Mouse (Mus musculus) CD4-positive helper T cell, adult 2 months (primary cell): ENCODE measurements around the gene Cd22.
"Not testable (repeated sequence)": the region's sequence is repeated elsewhere in the genome, so short reads cannot be mapped to it uniquely, and the experiment has no call there.

Experiments
- DNase-seq: peaks from one replicate; pipeline ENCODE4 v3.0.0-alpha.2; 2012; ENCODE audit warnings: low read depth, missing footprints, low spot score

Gene Cd22

GRCm38 (mm10) chr7:30863386-30863785 lies 16.8 kb downstream of the Cd22 start:
- DNase-seq: no peak

DNA sequence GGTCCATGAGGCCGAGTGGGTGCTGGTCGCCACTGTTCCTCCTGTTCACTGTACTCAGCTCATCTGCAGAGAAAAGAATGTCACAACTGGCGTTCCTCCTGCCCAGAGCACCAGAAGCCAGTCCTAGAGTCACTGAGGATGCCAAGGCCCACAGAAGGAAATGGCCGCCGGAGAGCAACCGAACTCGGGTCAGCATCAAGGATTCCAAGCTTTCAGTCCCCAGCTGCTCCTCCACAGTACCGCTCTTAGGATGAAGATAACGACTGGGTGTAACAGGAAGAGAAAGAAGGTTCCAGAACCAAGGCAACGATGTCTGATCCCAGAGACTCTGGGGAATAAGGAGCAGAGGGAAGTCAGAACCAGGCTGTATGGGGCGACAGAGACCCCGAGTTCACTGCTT lies 18.7 kb downstream of the Cd22 start, which contains the start of gene Ffar1:
Gene Ffar1, minus strand, starts transcription at position 101 of the 400 bp plus-strand sequence.
- no peak for DNase-seq

DNA sequence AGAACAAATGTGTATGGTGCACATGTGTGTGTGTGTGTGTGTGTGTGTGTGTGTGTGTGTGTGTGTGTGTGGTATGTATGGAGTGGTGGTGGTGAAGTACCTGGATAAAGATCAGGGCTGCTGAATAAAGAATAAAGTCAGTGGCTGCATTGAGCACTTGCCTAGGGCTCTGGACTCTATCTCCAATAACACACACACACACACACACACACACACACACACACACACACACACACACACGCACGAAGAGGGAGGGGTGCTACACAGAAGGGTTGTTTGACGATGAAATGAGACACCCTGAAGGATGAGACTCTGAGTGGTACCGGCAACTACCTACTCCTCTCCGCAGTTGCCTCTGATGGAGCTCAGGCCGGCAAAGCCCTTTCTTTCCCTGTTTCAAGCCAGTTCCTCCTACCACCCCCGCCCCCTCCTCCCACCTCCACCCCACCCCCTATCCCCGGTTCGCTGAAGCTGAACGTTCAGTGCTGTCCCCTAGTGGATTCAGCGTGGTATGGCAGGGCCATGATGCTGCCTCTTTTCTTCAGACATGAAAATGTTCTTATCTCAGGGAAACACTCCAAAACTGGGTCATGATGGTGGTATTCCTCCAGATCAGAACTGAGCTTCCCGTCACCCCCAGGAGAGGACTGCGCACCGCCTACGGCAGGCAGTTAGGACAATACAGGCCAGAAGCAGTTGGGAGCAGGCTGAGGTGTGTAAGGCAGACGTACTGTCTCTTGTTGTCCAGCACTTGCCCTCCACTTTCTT lies 20.3 kb downstream of the Cd22 start:
- peak; percentile 70 for DNase-seq

DNA sequence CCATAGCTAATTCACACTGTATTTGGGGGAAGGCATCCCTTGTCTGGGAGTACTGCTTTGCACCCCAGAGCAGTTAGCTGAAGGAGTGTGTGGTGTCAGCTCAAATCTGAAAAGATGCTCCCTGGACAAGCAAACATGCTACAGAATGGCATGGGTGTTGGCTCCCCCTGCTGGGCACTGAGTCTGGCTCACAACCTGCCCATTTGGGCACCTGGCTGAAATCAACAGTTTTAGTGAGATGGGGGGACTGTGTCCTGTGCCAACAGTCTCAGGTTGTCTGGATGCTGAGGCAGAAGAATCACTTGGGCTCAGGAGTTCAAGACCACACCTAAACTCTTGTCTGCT lies 20.9 kb downstream of the Cd22 start:
- peak; percentile 74 for DNase-seq

- no peak for DNase-seq
Measured at GRCm38 (mm10) chr7:30857746-30858145, 22.4 kb downstream of the Cd22 start.

DNA sequence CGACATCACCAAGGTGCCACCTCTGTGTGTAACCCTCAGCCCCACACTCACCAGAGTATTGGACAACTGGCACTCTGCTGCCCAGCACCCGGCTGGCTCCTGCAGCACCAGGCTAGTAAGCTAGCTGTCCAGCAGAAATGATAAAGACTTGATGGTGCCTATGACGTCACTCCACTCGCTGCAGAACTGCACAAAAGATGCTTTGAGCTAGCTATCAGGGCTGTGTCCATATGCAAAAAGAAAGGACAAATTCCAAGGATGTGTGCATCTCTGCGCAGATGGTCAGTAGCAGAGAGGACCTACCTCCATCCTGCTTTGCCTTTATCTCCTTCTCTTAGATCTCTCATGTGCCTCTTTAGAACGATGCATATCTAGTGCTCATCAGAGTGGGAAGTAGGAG lies 24.1 kb downstream of the Cd22 start, which contains the start of gene Ffar3:
Gene Ffar3, minus strand, starts transcription at position 101 of the 400 bp plus-strand sequence.
- no peak for DNase-seq

DNA sequence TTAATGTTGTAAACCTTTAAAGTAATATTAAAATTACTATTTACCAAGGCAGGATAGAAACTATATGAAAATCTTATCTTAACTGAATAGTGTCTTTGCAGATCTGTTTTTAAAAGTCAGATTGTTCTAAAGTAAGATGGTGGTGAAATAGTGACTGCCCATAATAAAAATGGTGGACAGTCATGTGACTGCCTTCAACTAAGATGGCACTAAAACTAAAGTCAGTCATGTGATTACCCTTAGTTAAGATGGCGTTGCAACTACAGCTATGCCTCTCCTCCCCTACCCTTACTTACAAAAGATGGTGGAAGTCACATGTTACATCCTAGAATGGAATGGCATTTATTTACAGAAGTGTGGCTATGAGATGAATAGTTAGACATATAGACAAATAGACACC lies 28.7 kb downstream of the Cd22 start:
- DNase-seq: no peak

GRCm38 (mm10) chr7:30847934-30848333 lies 32.2 kb downstream of the Cd22 start:
- no peak for DNase-seq

GRCm38 (mm10) chr7:30847386-30847785 lies 32.8 kb downstream of the Cd22 start:
- no peak for DNase-seq

- DNase-seq: no peak
Measured at GRCm38 (mm10) chr7:30846505-30847053, 33.6 kb downstream of the Cd22 start.

GRCm38 (mm10) chr7:30844676-30845297 lies 35.4 kb downstream of the Cd22 start:
- DNase-seq: no peak

DNA sequence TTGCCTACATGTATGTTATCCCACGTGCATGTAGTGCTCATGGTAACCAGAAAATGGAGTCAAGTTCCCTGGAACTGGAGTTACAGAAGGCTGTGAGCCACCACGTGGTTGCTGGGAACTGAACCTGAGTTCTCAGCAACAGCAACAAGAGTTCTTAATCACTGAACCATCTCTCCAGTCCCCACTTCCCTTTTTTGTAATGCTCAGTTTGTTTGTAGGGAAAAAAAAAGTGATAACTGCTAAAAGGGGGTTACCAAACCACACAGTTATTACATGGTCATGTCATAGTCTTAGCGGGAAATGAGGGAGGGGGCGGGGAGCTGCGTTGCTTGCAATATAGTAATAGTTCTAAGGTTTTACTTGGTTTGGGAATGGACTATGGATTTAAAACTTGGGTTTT lies 38.0 kb downstream of the Cd22 start:
- peak; percentile 25 for DNase-seq

DNA sequence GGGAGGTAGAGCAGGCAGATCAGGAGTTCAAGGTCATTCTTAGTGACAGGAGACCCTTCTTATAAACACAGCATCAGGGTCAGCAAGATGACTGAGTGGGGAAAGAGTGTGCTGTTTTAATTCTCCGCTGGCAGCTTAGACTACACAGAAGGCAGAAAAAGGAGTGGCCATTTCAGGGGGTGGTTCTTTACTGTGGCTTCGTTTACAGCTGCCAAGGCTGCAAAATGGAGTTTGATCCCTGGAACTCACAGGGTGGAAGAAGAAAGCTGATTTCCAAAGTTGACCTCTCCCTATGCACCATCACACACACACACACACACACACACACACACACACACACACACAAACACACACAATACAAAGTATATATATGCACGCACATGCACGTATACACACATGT lies 38.8 kb downstream of the Cd22 start:
- DNase-seq: no peak

DNA sequence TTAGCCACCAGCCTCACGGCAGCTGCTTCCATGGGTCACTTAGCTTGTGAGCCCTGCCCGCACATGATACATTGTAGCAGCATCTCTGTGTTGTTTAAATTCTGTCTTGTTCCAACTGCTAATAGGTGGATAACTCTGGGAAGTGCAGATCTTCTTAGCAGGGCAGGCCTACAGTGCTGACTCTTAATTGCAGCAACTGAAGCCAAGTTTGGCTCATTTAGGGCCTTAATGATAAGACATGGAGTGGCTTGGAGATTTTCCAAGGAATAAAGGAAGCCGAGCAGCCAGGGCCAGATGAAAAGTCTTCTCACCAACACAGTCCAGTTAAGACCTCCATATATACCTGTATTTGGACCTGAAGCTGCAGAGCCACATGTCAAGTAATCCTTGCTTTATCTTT lies 39.8 kb downstream of the Cd22 start:
- no peak for DNase-seq

DNA sequence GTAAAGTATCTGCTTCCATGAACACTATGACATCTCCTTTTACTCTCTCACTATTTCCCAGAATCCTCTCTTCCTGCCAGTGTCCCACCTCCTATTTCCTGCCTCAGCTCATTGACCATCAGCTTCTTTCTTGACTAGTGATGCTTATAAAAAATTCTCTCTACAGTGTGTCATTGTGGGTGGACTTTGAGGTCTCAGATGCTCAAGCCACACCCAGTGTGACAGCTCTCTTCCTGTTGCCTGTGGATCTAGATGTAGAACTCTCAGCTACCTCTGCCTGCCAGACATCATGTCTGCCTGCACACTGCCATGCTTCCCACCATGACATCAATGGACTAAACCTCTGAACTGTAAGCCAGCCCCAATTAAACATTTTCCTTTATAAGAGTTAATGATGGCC lies 42.9 kb downstream of the Cd22 start:
- DNase-seq: no peak

GRCm38 (mm10) chr7:30832684-30833083 lies 47.5 kb downstream of the Cd22 start:
- DNase-seq: not testable (repeated sequence)

GRCm38 (mm10) chr7:30832261-30832660 lies 47.9 kb downstream of the Cd22 start:
- DNase-seq: peak; percentile 57

DNA sequence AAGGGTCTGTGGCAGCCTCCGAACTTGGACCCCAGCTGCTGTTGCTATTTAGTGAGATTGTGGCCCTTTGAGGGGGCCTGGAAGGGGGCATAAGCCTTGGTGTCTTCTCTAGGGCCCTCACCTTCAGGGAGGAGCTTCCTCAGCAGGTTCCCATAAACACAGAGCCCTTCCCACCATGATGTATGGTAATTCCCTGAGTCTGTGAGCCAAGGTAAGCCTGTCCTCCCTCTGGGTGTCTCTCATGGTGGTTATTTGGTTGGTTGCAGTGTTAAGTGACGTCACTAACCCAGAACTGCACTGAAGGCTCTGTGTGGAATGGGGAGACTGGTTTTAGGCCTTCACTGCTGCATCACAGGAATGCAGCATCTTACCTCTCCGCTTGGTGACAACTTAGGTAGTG lies 50.7 kb downstream of the Cd22 start:
- DNase-seq: no peak

- not testable (repeated sequence) for DNase-seq
Measured at GRCm38 (mm10) chr7:30828871-30829270, 51.3 kb downstream of the Cd22 start.

- no peak for DNase-seq
Measured at GRCm38 (mm10) chr7:30826660-30827059, 53.5 kb downstream of the Cd22 start.

GRCm38 (mm10) chr7:30824306-30824705 lies 55.8 kb downstream of the Cd22 start:
- no peak for DNase-seq

DNA sequence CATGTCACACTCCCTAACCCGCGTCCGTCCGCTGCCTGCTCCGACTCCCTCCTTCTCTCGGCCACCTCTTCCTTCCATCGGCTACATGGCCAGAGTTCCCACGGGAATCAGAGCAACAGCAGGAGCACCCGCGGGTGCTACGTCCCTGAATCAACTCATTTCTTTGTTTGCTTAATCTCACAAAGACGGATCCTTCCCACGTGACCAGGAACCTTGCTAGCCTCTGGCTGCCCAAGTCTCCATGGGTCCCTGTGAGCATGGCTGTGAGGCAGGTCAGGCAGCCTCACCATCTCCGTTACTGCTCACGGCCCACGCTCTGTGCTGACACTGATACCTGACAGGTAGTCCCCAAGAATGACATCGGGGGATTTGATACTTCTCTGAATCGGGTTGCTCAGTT lies 56.5 kb downstream of the Cd22 start, which contains the start of gene Ffar2:
Gene Ffar2, minus strand, starts transcription at position 101 of the 400 bp plus-strand sequence.
- no peak for DNase-seq

GRCm38 (mm10) chr7:30821532-30821931 lies 58.6 kb downstream of the Cd22 start:
- no peak for DNase-seq
